Mouse (Mus musculus): Measurements from ENCODE around the gene Map2k5. TPM values are rescaled to one million over a fixed set of nuclear protein-coding genes. Genes with fewer than 3 reads are reported as not detected.

Gene Map2k5
- polyA plus RNA-seq, 1 experiment from 2014 or later: 22.8 TPM

GRCm38 (mm10) chr9:63142335-63143036, 235.2 kb downstream of the Map2k5 start:
- WGBS: 2% methylated on average over 42 of the region's 42 CpGs

GRCm38 (mm10) chr9:63141641-63142334, 235.9 kb downstream of the Map2k5 start:
- Histone ChIP-seq H3K36me3 (ENCODE audit: control insufficient read depth, insufficient read depth, low read length) (no peaks in the 10 kb centered on the region), H3K27me3 (replicated peaks; ENCODE audit: control insufficient read depth, insufficient read depth, low read length) (peaks cover 96% of the 10 kb centered on the region), H3K27ac (ENCODE audit: low read length) (no peak overlapping the region), H3K4me3 (ENCODE audit: low read length) (no peak overlapping the region), H3K4me1 (ENCODE audit: control insufficient read depth, insufficient read depth, low read length) (peaks cover 27% of the 10 kb centered on the region), H3K9ac (ENCODE audit: low read depth, low read length) (no peak overlapping the region), H3K4me2 (ENCODE audit: low read depth, low read length) (no peak overlapping the region), H3K9me3 (ENCODE audit: control insufficient read depth, low read length) (no peaks in the 10 kb centered on the region)
- WGBS: 2% methylated on average over 24 of the region's 24 CpGs
- no peak for ATAC-seq

More at GRCm38 (mm10) chr9:63142335-63143036, 235.2 kb downstream of the Map2k5 start:
- H3K4me1 ChIP-seq (ENCODE audit: control insufficient read depth, insufficient read depth, low read length): peaks cover 30% of the 10 kb centered on the region
- no peak overlapping the region for H3K4me3 ChIP-seq (ENCODE audit: low read length)
- no peak overlapping the region for H3K27ac ChIP-seq (ENCODE audit: low read length)
- H3K36me3 ChIP-seq (ENCODE audit: control insufficient read depth, insufficient read depth, low read length): no peaks in the 10 kb centered on the region
- peaks cover 96% of the 10 kb centered on the region for H3K27me3 ChIP-seq (replicated peaks; ENCODE audit: control insufficient read depth, insufficient read depth, low read length)
- ATAC-seq: no peak
- H3K9me3 ChIP-seq (ENCODE audit: control insufficient read depth, low read length): no peaks in the 10 kb centered on the region
- H3K9ac ChIP-seq (ENCODE audit: low read depth, low read length): no peak overlapping the region
- no peak overlapping the region for H3K4me2 ChIP-seq (ENCODE audit: low read depth, low read length)

GRCm38 (mm10) chr9:63140211-63140610, 237.5 kb downstream of the Map2k5 start:
- Histone ChIP-seq H3K27me3 (replicated peaks; ENCODE audit: control insufficient read depth, insufficient read depth, low read length) (peaks cover 94% of the 10 kb centered on the region), H3K36me3 (ENCODE audit: control insufficient read depth, insufficient read depth, low read length) (no peaks in the 10 kb centered on the region), H3K27ac (ENCODE audit: low read length) (no peak overlapping the region), H3K4me2 (ENCODE audit: low read depth, low read length) (no peak overlapping the region), H3K4me3 (ENCODE audit: low read length) (no peak overlapping the region), H3K9me3 (ENCODE audit: control insufficient read depth, low read length) (no peaks in the 10 kb centered on the region), H3K4me1 (ENCODE audit: control insufficient read depth, insufficient read depth, low read length) (peaks cover 19% of the 10 kb centered on the region), H3K9ac (ENCODE audit: low read depth, low read length) (no peak overlapping the region)
- no peak for ATAC-seq
- 2% methylated on average over 9 of the region's 9 CpGs for WGBS

GRCm38 (mm10) chr9:63139661-63140060, 238.0 kb downstream of the Map2k5 start:
- no peaks in the 10 kb centered on the region for H3K9me3 ChIP-seq (ENCODE audit: control insufficient read depth, low read length)
- 4% methylated on average over 17 of the region's 17 CpGs for WGBS
- H3K27ac ChIP-seq (ENCODE audit: low read length): no peak overlapping the region
- H3K4me1 ChIP-seq (ENCODE audit: control insufficient read depth, insufficient read depth, low read length): peaks cover 14% of the 10 kb centered on the region
- no peak for ATAC-seq
- no peaks in the 10 kb centered on the region for H3K36me3 ChIP-seq (ENCODE audit: control insufficient read depth, insufficient read depth, low read length)
- H3K4me3 ChIP-seq (ENCODE audit: low read length): no peak overlapping the region
- no peak overlapping the region for H3K4me2 ChIP-seq (ENCODE audit: low read depth, low read length)
- no peak overlapping the region for H3K9ac ChIP-seq (ENCODE audit: low read depth, low read length)
- H3K27me3 ChIP-seq (replicated peaks; ENCODE audit: control insufficient read depth, insufficient read depth, low read length): peaks cover 94% of the 10 kb centered on the region

- H3K4me1 ChIP-seq (ENCODE audit: control insufficient read depth, insufficient read depth, low read length): peaks cover 12% of the 10 kb centered on the region
- H3K27me3 ChIP-seq (replicated peaks; ENCODE audit: control insufficient read depth, insufficient read depth, low read length): peaks cover 92% of the 10 kb centered on the region
- peak overlapping the region; percentile 15; the same call in 1 of the 2 replicates for H3K4me3 ChIP-seq (ENCODE audit: low read length)
- under 1% methylated on average over 31 of the region's 31 CpGs for WGBS
- H3K9ac ChIP-seq (ENCODE audit: low read depth, low read length): no peak overlapping the region
- H3K4me2 ChIP-seq (ENCODE audit: low read depth, low read length): 0 out of 2 replicates have a peak overlapping the region, but pooled peaks have one; percentile 13
- no peak overlapping the region for H3K27ac ChIP-seq (ENCODE audit: low read length)
- ATAC-seq: no peak
- no peaks in the 10 kb centered on the region for H3K36me3 ChIP-seq (ENCODE audit: control insufficient read depth, insufficient read depth, low read length)
- no peaks in the 10 kb centered on the region for H3K9me3 ChIP-seq (ENCODE audit: control insufficient read depth, low read length)
Measured at GRCm38 (mm10) chr9:63138481-63138967, 239.2 kb downstream of the Map2k5 start.

GRCm38 (mm10) chr9:63137615-63137915, 240.1 kb downstream of the Map2k5 start:
- Histone ChIP-seq H3K9ac (ENCODE audit: low read depth, low read length) (no peak overlapping the region), H3K4me2 (ENCODE audit: low read depth, low read length) (no peak overlapping the region), H3K4me3 (ENCODE audit: low read length) (no peak overlapping the region), H3K9me3 (ENCODE audit: control insufficient read depth, low read length) (no peaks in the 10 kb centered on the region), H3K27me3 (replicated peaks; ENCODE audit: control insufficient read depth, insufficient read depth, low read length) (peaks cover 84% of the 10 kb centered on the region), H3K4me1 (ENCODE audit: control insufficient read depth, insufficient read depth, low read length) (peaks cover 14% of the 10 kb centered on the region), H3K27ac (ENCODE audit: low read length) (no peak overlapping the region), H3K36me3 (ENCODE audit: control insufficient read depth, insufficient read depth, low read length) (no peaks in the 10 kb centered on the region)
- whole genome bisulfite sequencing: 4% methylated on average over 6 of the region's 6 CpGs
- ATAC-seq: no peak

GRCm38 (mm10) chr9:63136756-63137614, 240.7 kb downstream of the Map2k5 start:
- Histone ChIP-seq H3K4me2 (ENCODE audit: low read depth, low read length) (no peak overlapping the region), H3K4me3 (ENCODE audit: low read length) (no peak overlapping the region), H3K9me3 (ENCODE audit: control insufficient read depth, low read length) (no peaks in the 10 kb centered on the region), H3K27ac (ENCODE audit: low read length) (no peak overlapping the region), H3K36me3 (ENCODE audit: control insufficient read depth, insufficient read depth, low read length) (no peaks in the 10 kb centered on the region), H3K9ac (ENCODE audit: low read depth, low read length) (no peak overlapping the region), H3K4me1 (ENCODE audit: control insufficient read depth, insufficient read depth, low read length) (peaks cover 11% of the 10 kb centered on the region), H3K27me3 (replicated peaks; ENCODE audit: control insufficient read depth, insufficient read depth, low read length) (peaks cover 78% of the 10 kb centered on the region)
- 7% methylated on average over 19 of the region's 19 CpGs for WGBS
- ATAC-seq: no peak

GRCm38 (mm10) chr9:63136241-63136640, 241.5 kb downstream of the Map2k5 start:
- H3K4me1 ChIP-seq (ENCODE audit: control insufficient read depth, insufficient read depth, low read length): peaks cover 11% of the 10 kb centered on the region

GRCm38 (mm10) chr9:63135801-63136200, 241.9 kb downstream of the Map2k5 start:
- H3K27ac ChIP-seq (ENCODE audit: low read length): no peak overlapping the region
- ATAC-seq: no peak
- H3K9ac ChIP-seq (ENCODE audit: low read depth, low read length): no peak overlapping the region
- H3K9me3 ChIP-seq (ENCODE audit: control insufficient read depth, low read length): no peaks in the 10 kb centered on the region
- peak overlapping the region; percentile 51 for H3K4me2 ChIP-seq (ENCODE audit: low read depth, low read length)
- peaks cover 11% of the 10 kb centered on the region for H3K4me1 ChIP-seq (ENCODE audit: control insufficient read depth, insufficient read depth, low read length)
- under 1% methylated on average over 16 of the region's 16 CpGs for WGBS
- H3K4me3 ChIP-seq (ENCODE audit: low read length): peak overlapping the region; percentile 35
- H3K27me3 ChIP-seq (replicated peaks; ENCODE audit: control insufficient read depth, insufficient read depth, low read length): peaks cover 66% of the 10 kb centered on the region
- no peaks in the 10 kb centered on the region for H3K36me3 ChIP-seq (ENCODE audit: control insufficient read depth, insufficient read depth, low read length)

More at GRCm38 (mm10) chr9:63136241-63136640, 241.5 kb downstream of the Map2k5 start:
- Histone ChIP-seq H3K9me3 (ENCODE audit: control insufficient read depth, low read length) (no peaks in the 10 kb centered on the region), H3K27me3 (replicated peaks; ENCODE audit: control insufficient read depth, insufficient read depth, low read length) (peaks cover 70% of the 10 kb centered on the region), H3K4me2 (ENCODE audit: low read depth, low read length) (no peak overlapping the region), H3K9ac (ENCODE audit: low read depth, low read length) (no peak overlapping the region), H3K4me3 (ENCODE audit: low read length) (no peak overlapping the region), H3K36me3 (ENCODE audit: control insufficient read depth, insufficient read depth, low read length) (no peaks in the 10 kb centered on the region), H3K27ac (ENCODE audit: low read length) (no peak overlapping the region)
- 5% methylated on average over 8 of the region's 8 CpGs for WGBS
- ATAC-seq: no peak
